Mouse (Mus musculus) urinary bladder, postnatal 10 days (tissue): ENCODE data around the gene Kbtbd3.

Source experiments
- DNase-seq: peaks from one replicate; pipeline ENCODE4 v3.0.0; 2022; ENCODE audit warnings: low spot score

The Kbtbd3 gene

DNA sequence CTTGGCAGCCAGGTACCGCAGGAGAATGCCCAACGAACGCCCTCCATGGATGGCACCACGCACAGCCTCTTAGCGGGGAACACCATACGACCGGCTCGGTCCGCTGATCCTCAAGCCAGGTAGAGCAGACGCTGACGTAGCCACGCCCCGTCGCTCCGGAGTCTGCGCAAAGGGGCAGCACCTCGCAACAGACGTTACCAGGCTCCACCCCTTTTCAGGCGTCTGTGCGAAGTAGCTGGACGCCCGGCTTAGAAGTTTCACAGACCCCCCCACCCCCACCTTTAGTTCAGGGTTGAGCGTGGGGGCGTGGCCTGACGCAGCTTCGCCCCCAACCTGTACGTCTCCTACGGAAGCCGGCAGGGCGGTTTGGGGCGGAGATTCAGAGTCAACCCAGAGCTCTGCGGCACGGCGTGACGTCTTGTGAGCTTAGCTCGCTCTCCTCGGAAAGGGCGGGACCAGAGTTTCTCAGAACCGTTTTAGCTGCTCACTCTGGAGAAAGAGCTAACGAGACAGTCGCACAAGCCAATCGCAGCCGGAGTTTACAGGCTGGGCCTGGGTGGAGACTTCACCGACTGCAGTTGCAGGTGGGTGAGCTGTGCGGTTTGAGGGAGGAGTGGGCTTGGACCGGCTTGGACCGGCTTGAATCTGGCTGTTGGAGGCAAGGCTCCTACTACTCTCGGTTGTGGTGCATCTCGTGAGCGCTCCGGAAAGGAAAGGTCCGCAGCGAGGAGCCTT lies at the start of gene Kbtbd3, which contains the start of gene Aasdhppt:
Gene Kbtbd3 (plus strand): TSS at position 483 of the 735 bp plus-strand sequence.
Gene Aasdhppt (minus strand): TSS at position 121 of the 735 bp plus-strand sequence.
- DNase-seq, result peak; percentile 91

DNA sequence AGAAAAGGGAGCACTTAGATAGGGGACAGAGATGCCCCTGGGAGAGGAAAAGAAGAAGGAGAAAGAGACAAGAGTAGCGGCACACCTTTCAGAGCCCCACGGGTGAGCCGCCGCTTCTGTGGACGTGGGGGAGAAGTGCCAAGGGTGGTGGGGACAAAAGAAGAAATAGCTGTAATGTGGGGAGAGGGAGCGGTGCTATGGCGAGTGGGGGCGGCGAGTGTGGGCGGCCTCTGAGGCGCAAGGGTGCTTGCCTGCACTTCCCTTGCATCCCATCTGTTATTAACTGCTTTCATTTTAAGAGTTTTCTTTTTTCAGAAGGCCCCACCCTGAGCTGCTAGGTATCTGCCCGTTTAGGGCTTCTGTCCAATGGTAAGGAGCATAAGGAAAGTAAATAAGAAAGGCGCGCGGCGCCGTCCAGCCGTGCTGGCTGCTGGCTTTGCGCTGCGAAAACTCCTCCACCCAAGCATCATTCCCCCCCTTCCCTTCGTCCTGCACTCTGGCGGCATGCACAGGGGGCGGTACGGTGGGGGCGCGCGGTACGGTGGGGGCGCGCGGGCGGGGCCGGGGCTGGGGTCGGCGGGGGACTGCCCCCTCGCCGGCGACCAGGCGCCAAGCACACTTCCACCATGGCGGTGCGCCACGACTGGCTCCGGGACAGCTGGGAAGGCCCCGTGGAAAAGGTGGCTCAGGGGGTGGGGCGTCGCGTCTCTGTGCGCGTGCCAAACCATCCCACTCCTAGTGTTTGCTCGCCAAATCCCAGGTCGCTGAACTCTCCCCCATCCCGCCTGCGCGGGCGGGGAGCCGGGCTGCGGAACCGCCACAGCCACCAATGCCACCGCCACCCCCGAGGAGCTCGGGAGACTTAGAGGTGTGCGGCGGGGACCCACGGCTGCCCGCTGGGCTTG lies 49.5 kb upstream of the Kbtbd3 start:
- no peak for DNase-seq

DNA sequence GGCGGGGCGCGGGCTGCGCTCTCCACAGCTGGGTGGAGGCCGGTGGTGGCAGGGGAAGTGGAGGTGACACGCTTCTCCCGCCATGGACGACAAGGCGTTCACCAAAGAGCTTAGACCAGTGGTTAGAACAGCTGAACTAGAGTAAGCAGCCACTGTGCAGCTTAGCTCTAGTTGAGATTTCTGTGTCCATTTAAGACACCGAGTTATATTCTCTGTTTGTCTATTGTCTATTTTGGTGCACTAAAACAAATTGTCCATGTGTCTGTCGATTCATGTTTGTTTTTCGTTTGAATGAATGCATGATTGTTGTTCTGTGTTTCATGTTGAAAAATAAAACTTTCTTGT lies 48.9 kb upstream of the Kbtbd3 start:
- no peak for DNase-seq

DNA sequence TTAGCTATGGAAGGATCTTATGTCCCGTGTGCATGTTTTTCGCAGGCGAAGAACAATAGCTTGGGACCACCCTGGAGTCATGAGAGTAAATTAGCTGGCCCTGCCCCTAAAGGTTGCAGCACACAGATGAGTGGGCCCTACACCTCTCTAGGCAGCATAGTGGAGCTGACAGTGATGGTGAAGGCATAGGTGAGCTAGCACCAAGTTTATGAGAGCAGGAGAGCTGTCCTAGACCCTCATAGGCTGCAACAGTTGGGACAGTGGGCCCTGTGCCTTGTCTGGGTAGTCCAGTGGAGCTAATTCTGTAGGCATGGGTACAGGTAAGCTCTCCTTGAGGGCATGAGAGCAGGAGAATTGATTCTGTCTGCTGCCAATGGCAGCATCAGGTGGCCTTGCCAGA lies 42.8 kb upstream of the Kbtbd3 start:
- DNase-seq, result no peak

DNA sequence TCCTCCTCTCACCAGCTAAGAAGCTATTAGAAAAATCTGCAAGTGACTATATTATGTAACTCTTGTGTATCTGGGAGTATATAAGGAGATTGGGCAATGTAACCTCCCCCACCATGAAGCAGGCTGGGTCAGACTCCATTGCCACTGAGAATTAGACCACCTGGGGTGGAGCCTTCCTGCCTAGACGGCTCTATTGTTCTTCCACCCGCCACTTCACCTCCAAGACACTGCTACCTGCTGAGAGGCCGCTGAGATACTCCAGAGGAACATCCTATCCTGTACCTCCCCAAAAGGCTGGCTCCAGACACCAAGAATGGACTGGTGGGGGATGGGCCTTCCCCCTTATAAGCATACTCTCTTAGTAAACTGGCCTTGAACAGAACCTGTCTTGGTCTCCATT lies 25.8 kb upstream of the Kbtbd3 start:
- no peak for DNase-seq

DNA sequence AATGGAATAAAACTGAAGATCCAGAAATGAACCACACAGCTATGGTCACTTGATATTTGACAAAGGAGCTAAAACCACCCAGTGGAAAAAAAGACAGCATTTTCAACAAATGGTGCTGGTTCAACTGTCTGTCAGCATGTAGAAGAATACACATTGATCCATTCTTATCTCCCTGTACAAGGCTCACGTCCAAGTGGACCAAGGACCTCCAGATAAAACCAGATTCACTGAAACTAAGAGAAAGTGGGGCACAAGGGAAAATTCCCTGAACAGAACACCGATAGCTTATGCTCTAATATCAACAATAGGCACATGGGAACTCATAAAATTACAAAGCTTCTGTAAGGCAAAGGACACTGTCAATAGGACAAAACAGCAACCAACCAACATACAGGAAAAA lies 9.2 kb upstream of the Kbtbd3 start:
- no peak for DNase-seq

DNA sequence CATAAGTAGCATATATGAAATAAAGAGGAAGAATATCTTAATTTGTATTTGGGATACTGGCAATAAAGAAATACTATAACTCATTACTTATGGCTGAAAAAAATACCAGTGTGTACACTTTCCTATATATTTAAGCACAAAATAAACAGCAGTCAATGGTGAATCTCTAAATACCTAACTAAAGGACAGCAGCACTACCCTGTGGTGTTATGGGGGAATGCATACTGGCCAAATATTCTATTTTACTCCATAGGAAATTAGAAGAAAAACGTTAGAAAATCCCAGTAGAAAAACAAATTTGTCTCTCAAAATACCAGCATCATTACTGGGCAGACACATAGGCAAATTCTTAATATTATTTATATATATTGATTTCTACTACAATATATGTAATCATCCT lies 4.8 kb upstream of the Kbtbd3 start:
- no peak for DNase-seq

DNA sequence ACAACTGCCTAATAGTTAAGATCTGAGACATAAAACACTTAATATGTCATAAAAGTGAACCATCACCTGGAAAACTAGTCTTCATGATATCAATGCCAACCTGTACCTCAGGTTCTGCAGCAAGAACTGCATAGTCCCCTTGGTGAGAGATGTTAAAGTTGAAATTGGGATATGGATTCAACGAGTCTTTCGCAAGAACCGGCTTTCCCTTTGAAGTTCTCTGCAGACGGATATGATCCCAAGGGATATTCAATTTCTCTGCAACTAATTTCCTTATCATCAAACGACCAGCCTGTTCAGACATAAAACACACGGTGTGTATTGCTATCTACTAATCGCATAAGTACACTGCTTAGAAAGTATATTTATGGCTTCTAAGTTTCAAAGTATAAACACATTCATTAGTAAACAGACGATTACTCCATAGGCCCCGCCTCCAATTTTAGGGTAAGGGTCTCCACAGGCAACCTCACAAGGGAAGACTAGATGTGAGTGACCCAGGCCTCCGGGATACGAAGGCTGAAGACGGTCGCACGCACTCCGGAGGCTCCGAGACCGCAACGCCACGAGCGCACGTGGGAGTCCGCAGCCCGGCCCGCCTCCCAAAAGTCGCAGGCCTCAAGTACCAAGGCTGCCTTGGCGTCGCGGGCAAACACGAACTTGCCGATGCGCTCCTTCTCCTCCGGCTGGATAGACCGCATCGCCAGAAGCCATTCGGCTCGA lies 844 bp upstream of the Kbtbd3 start:
- no peak for DNase-seq

DNA sequence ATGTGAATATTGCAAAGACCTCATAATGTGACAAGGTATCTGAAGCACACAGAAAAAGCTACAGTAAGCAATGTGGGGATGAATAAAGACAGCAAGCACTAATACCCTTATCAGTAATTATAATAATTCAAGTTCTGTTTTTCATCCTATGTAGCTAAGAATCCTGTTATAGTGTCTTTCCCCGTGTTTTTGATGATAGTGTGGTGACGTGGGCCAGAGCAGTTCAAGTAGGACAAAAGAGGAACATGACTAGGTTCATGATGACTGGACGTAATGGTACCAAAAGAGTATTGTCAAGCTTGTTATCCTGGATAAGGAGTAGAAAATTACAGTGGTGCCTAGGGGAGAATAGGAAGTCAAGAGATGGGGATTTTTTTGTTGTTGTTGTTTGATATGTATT lies 1.1 kb downstream of the Kbtbd3 start:
- no peak for DNase-seq

DNA sequence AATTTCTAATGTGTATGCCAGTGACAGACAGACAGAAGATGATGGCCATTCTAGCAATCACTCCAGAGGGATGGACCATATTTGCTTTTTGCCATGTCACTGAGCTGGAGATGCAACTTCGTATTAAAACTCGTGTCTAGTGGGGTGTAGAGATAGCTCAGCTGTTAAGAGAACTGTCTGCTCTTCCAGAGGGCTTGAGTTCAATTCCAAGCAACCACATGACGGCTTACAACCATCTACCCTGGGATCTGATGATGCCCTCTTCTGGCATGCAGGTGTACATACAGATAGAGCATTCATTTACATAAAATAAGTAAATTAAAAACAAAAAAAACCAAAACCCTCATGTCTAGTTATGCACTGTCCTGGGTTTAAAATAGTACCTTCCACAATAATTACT lies 1.5 kb downstream of the Kbtbd3 start:
- no peak for DNase-seq

DNA sequence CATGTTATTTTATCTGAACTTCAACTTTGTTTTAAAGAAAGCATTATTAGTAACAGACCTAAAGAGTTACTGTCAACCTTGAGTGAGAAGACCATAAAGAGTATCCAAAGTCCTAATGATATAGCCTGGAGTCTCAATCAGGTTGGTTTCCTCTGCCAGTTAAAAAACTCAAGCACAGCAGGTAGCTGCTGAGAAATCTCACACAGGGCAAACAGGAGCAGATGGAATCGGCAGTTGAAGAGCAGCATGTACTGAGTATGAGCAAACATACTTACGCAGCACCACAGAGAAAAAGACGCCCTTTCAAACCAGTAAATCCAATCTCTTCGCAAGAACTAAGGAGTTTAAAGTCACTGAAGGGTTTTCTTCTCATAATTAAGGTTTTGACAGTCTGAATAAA lies 4.3 kb downstream of the Kbtbd3 start:
- DNase-seq, result no peak

DNA sequence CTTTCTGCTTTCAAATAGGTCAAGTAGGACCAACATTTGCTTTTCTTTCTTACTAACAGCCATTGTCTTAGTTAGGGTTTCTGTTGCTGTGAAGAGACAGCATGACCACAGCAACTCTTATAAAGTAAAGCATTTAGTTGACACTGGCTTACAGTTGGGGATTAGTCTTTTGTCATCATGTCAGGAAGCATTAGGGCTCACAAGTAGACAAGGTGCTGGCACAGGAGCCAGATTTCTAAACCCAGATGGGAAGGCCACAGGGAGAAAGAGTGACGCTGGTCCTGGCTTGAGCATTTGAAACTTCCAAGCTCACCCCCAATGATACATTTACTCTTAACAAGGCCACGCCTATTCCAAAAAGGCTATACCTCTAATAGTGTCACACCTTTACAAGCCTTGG lies 6.1 kb downstream of the Kbtbd3 start:
- DNase-seq, result no peak

DNA sequence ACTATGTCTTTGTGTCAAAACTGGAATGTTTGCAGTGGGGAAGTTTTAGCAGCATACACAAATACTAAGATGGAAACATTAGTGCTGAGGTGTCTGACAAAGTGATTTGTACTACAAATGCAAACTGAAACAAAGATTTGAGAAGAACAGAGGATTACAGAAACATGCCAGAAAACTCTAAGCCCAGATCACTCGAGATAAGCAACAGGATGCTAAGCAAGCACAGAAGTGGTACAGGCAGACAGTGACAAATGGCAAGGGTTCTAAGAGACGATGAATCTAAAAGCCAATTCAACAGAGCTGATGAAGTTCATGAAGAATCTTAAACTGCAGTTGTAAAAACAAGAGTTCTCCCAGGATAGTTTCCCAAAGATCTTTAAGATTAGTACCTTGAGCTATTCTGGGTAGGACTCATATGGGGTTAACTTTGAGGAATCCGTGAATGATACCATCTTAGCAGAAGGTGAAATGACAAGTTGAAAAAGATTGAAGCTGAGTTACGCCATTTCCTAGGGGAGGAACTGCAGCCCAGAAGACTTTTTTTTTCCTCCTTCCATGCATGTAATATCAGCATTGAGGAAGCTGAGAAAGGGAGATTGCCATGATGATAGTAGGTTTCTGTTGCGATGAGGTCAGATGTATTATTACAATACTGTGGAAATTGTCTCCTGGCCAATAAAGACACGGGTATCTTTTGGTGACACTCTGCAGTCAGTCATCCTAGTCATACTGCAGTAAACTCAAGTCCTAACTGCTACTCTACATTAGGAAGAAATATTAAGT lies 9.5 kb downstream of the Kbtbd3 start:
- DNase-seq, result no peak

DNA sequence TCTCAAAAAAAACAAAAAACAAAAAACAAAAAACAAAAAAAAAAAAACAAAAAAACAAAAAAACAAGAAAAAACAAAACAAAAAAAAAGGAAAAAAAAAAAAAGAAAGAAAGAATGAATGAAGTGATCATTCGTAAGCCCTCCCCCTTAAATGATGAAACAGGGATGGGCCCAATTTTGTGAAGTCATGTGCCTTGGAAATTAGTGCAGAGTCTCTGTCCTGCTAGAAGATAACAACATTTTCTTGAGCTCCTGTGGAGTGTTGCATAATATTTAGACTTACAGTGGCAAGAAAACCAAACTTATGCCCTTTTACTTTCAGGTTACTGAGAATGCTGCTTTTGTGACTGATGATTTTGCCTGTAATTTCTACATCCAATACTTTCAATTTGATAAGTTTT lies 43.5 kb downstream of the Kbtbd3 start:
- no peak for DNase-seq

DNA sequence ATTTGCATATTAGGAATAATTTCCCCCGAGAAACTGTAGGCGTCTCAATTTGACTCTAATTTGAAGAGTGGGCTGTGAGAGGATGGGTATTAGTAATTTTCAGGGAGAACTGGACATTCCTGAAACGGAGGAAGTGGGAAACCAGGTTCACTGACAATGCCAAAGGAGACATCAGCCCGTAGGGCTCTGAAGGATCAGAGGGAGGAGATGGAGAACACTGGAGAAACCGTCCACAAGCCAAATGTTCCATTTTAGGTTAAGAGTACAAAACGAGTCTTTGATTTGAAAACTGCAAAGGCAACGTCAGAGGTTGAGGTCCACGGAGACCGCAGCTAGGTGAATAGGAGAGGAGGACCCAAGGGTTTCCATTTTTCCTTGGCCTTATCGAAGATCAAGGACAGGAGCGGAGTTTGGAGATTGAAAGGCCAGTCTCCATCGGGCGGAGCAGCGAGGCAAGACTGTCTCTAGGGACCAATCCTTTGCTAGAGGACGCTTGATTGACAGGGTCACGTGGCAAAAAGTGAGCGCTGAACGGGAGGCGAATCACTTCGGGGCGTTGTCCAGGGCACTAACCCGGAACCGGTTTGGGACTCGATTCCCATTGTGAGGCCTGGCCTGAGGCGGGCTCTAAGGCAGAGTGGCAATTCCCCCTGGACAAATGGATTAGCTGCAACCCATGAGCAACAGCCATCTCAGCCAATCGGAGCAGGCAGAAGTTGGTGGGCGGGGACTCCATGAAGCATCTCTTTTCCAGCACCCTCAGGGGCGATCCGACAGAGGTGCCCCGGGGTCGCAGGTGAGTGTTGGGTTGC lies 66.4 kb downstream of the Kbtbd3 start, which contains the start of gene Msantd4:
Gene Msantd4 (plus strand): TSS at position 735 of the 812 bp plus-strand sequence.
- DNase-seq, result peak; percentile 91

DNA sequence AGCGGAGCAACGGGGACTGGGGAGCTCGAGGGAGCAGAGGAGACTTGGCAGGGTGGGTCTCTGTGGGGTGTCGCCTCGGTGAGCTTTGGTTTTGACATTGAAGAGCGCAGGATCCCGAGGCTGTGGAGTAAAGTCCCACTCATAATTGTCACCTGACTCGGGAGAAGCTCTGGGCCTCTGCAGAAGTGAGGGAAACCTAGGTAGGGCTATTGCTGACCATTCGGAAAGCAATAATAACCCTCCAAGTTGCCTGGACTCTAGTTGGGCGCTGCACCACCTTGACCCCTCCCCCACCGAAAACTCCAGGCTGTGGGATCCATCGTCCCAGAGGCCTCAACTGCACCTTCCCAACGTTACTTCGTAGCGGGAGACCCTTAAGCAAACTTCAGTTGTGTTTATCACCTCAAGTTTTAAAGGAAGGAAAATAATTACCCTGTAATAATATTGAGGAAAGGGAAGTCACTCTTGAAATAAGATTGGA lies 67.0 kb downstream of the Kbtbd3 start:
- DNase-seq, result no peak
